Mouse (Mus musculus) heart, adult 2 months (tissue): ENCODE results near the gene Efna3.

Experiments used
- CTCF ChIP-seq: fragments of 200-600 bp; IDR thresholded peaks from 2 replicates; pipeline ENCODE4 v1.8.1; 2022; ENCODE audit warnings: antibody characterized with exemption, mild to moderate bottlenecking, moderate library complexity
- POLR2A ChIP-seq: fragments of 200-500 bp; IDR thresholded peaks from 2 replicates; pipeline ENCODE4 v1.6.1; 2011; ENCODE audit warnings: mild to moderate bottlenecking, low read depth, low read length, control low read depth; ENCODE audit not compliant: insufficient read depth

DNA sequence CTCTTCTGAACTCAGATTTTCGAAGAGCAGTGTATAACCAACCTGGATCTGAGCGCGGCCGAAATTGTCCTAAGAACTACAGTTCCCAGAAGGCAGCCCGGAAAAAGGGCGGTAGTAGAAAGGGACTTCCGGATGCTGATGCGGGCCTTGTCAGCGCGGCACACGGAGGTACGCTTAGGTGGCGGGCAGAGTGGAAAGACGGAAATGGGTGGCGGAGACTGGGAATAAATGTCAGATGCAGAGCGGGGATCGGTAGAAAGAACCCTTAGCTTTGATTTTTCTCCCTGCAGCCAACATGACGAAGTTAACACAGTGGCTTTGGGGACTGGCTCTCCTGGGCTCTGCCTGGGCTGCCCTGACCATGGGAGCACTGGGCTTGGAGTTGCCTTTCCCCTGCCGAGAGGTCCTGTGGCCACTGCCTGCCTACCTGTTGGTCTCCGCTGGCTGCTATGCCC is 56.3 kb downstream of the Efna3 start:
- TF ChIP-seq CTCF (no peak), POLR2A (peak; percentile 95)
